Comparison of ENCODE assay signal across 8 mouse cellular contexts in genomic region chr10:62104835-62105576, GRCm38 (mm10). TPM values are rescaled to one million over a fixed set of nuclear protein-coding genes. Genes with fewer than 3 reads are reported as not detected.
DNase-seq lines count a peak whose midpoint lies in the region; ATAC-seq and TF ChIP-seq lines count a peak whose summit lies in the region.

No protein-coding gene starts in this region.

- H3K4me3 ChIP-seq in bone marrow, adult 2 months (replicated peaks; ENCODE audit: control insufficient read depth, low read depth, low read length), result no peak overlapping the region
- H3K4me3 ChIP-seq in embryonic facial prominence, embryonic 11.5 days (ENCODE audit: low read depth, low read length), result no peak overlapping the region

- ATAC-seq in embryonic facial prominence, embryonic 11.5 days (replicated peaks; ENCODE audit: insufficient number of reproducible peaks, low FRiP score, low TSS enrichment, low read depth), result no peak
- no peak for ATAC-seq in activated CD4-positive, CD25-positive, alpha-beta regulatory T cell, adult 4 months

- H3K27ac ChIP-seq in bone marrow, adult 2 months (ENCODE audit: control insufficient read depth, insufficient read depth, low read depth, low read length, poor library complexity), result no peak overlapping the region
- H3K27ac ChIP-seq in embryonic facial prominence, embryonic 11.5 days (replicated peaks; ENCODE audit: low read depth, low read length), result no peak overlapping the region

- TF ChIP-seq POLR2A in bone marrow, adult 2 months (IDR thresholded peaks at IDR 0.05; ENCODE audit: borderline replicate concordance, control insufficient read depth, low read depth, low read length), result no peak

- peaks cover 4% of the 10 kb centered on the region; the same call in 1 of the 2 replicates for H3K27me3 ChIP-seq in embryonic facial prominence, embryonic 11.5 days (ENCODE audit: control insufficient read depth, insufficient read depth, low read length)

- no peak overlapping the region for H3K9ac ChIP-seq in embryonic facial prominence, embryonic 11.5 days (replicated peaks; ENCODE audit: low read length)

- peak; percentile 67 for DNase-seq in 416B (ENCODE audit: low read depth)
- peak; percentile 35 for DNase-seq in CD4-positive helper T cell, adult 2 months (ENCODE audit: low read depth, low spot score)
- DNase-seq in embryonic facial prominence, embryonic 11.5 days (ENCODE audit: low spot score), result peak; percentile 80
- peak; percentile 72 for DNase-seq in layer of hippocampus, adult 11-12 months (ENCODE audit: low spot score)
- DNase-seq in lung, postnatal 14 days, result peak; percentile 77
- DNase-seq in spleen, postnatal 10 days (ENCODE audit: low spot score in 2 of 2), result peak; percentile 37 to 75

- TF ChIP-seq CTCF in bone marrow, adult 2 months (IDR thresholded peaks at IDR 0.05; ENCODE audit: control insufficient read depth, insufficient read depth, low read length), result peak; percentile 62

- H3K9me3 ChIP-seq in embryonic facial prominence, embryonic 11.5 days (replicated peaks; ENCODE audit: control insufficient read depth, low read length), result no peaks in the 10 kb centered on the region

- 10% methylated on average over 7 of the region's 7 CpGs for WGBS in bone marrow, adult 2 months
- 29% methylated on average over 7 of the region's 7 CpGs for WGBS in embryonic facial prominence, embryonic 11.5 days

- H3K36me3 ChIP-seq in embryonic facial prominence, embryonic 11.5 days (replicated peaks; ENCODE audit: control insufficient read depth, insufficient read depth, low read depth, low read length), result no peaks in the 10 kb centered on the region

- no peak overlapping the region for H3K4me2 ChIP-seq in embryonic facial prominence, embryonic 11.5 days (ENCODE audit: low read depth, low read length)

- no peaks in the 10 kb centered on the region for H3K4me1 ChIP-seq in bone marrow, adult 2 months (ENCODE audit: control insufficient read depth, insufficient read depth, low read length)
- H3K4me1 ChIP-seq in embryonic facial prominence, embryonic 11.5 days (ENCODE audit: control insufficient read depth, insufficient read depth, low read length), result no peaks in the 10 kb centered on the region; the same call in 1 of the 2 replicates

RNA-seq across cellular contexts. Expression of gene Neurog3, which starts 27.9 kb away (rescaled TPM):
- not detected in 2 replicates for polyA plus RNA-seq in bone marrow, adult 2 months (2011; ENCODE audit: insufficient read depth, insufficient read length, low replicate concordance, missing spikeins)
- polyA plus RNA-seq in embryonic facial prominence, embryonic 11.5 days (2014; fragmentation: Nextera tagmentation; extraction: Ambion mirVana), result 0.89 and 1.2 TPM in 2 replicates
- polyA plus RNA-seq in activated CD4-positive, CD25-positive, alpha-beta regulatory T cell, adult 4 months (2017; shearing (Covaris generic)), result not detected

RNA-seq across cellular contexts. Expression of gene Fam241b, which starts 38.7 kb away (rescaled TPM):
- 2.0 TPM in 1 of 2 replicates, not detected in the other for polyA plus RNA-seq in bone marrow, adult 2 months (2011; ENCODE audit: insufficient read depth, insufficient read length, low replicate concordance, missing spikeins)
- 6.3 and 6.7 TPM in 2 replicates for polyA plus RNA-seq in embryonic facial prominence, embryonic 11.5 days (2014; fragmentation: Nextera tagmentation; extraction: Ambion mirVana)
- 1 to 10 TPM; 2.9 to 3.3 TPM for polyA plus RNA-seq in activated CD4-positive, CD25-positive, alpha-beta regulatory T cell, adult 4 months (2017; shearing (Covaris generic))
